Comparison of ENCODE assay signal across 9 mouse cellular contexts in genomic region chr1:130740781-130741720, GRCm38 (mm10). TPM values are rescaled to one million over a fixed set of nuclear protein-coding genes. Genes with fewer than 3 reads are reported as not detected.
DNase-seq lines count a peak whose midpoint lies in the region; ATAC-seq and TF ChIP-seq lines count a peak whose summit lies in the region.
"Had no signal": no experiment of that assay in that cellular context is flagged by ENCODE, and none has a peak within 500 bp of the region (broad histone marks: within the 10 kb centered on the region; RNA-seq: fewer than 3 reads in every experiment).

No protein-coding gene starts in this region.

- no peaks in the 10 kb centered on the region for H3K9me3 ChIP-seq in midbrain, postnatal 0 days (ENCODE audit: low read length)
- no peaks in the 10 kb centered on the region for H3K9me3 ChIP-seq in midbrain, embryonic 13.5 days
- H3K9me3 ChIP-seq in embryonic facial prominence, embryonic 10.5 days = no peaks in the 10 kb centered on the region
- no peaks in the 10 kb centered on the region for H3K9me3 ChIP-seq in hindbrain, embryonic 12.5 days (replicated peaks)
- no peaks in the 10 kb centered on the region for H3K9me3 ChIP-seq in liver, embryonic 13.5 days (replicated peaks)
- H3K9me3 ChIP-seq: neural tube, embryonic 12.5 days had no signal

- H3K27me3 ChIP-seq in midbrain, postnatal 0 days (ENCODE audit: insufficient read depth, low read length) = no peaks in the 10 kb centered on the region
- no peaks in the 10 kb centered on the region for H3K27me3 ChIP-seq in midbrain, embryonic 13.5 days
- no peaks in the 10 kb centered on the region for H3K27me3 ChIP-seq in embryonic facial prominence, embryonic 10.5 days (replicated peaks; ENCODE audit: low read depth, poor library complexity, severe bottlenecking)
- H3K27me3 ChIP-seq in hindbrain, embryonic 12.5 days = peaks cover 5% of the 10 kb centered on the region; the same call in 1 of the 2 replicates
- no peaks in the 10 kb centered on the region for H3K27me3 ChIP-seq in liver, embryonic 13.5 days
- H3K27me3 ChIP-seq: neural tube, embryonic 12.5 days had no signal

- no peak for TF ChIP-seq CTCF in midbrain, postnatal 0 days (IDR thresholded peaks at IDR 0.05)

- no peak overlapping the region for H3K27ac ChIP-seq in midbrain, postnatal 0 days (ENCODE audit: low read depth, low read length)
- H3K27ac ChIP-seq in midbrain, embryonic 13.5 days = no peak overlapping the region
- peak overlapping the region; percentile 48; the same call in 1 of the 2 replicates for H3K27ac ChIP-seq in embryonic facial prominence, embryonic 10.5 days (replicated peaks)
- no peak overlapping the region for H3K27ac ChIP-seq in hindbrain, embryonic 12.5 days
- peak overlapping the region; percentile 98 for H3K27ac ChIP-seq in liver, embryonic 13.5 days
- H3K27ac ChIP-seq: neural tube, embryonic 12.5 days had no signal

- no peak overlapping the region for H3K4me2 ChIP-seq in midbrain, postnatal 0 days (ENCODE audit: low read depth, low read length, poor library complexity, severe bottlenecking)
- H3K4me2 ChIP-seq in midbrain, embryonic 13.5 days (replicated peaks) = no peak overlapping the region
- no peak overlapping the region for H3K4me2 ChIP-seq in hindbrain, embryonic 12.5 days (replicated peaks)
- peak overlapping the region; percentile 80 for H3K4me2 ChIP-seq in liver, embryonic 13.5 days
- H3K4me2 ChIP-seq: neural tube, embryonic 12.5 days had no signal

- 61% methylated on average over 15 of the region's 15 CpGs for WGBS in midbrain, postnatal 0 days
- 65% methylated on average over 15 of the region's 15 CpGs for WGBS in midbrain, embryonic 13.5 days
- whole genome bisulfite sequencing in embryonic facial prominence, embryonic 10.5 days = 51% methylated on average over 15 of the region's 15 CpGs
- WGBS in hindbrain, embryonic 12.5 days = 63% methylated on average over 15 of the region's 15 CpGs
- WGBS in liver, embryonic 13.5 days (ENCODE audit: insufficient replicate concordance) = 11% methylated on average over 15 of the region's 15 CpGs

- H3K9ac ChIP-seq in midbrain, postnatal 0 days (replicated peaks; ENCODE audit: low read length, poor library complexity, severe bottlenecking) = no peak overlapping the region
- H3K9ac ChIP-seq in midbrain, embryonic 13.5 days (replicated peaks) = no peak overlapping the region
- no peak overlapping the region for H3K9ac ChIP-seq in hindbrain, embryonic 12.5 days
- peak overlapping the region; percentile 87 for H3K9ac ChIP-seq in liver, embryonic 13.5 days
- H3K9ac ChIP-seq: neural tube, embryonic 12.5 days had no signal

- peak; percentile 9 for DNase-seq in midbrain, postnatal 0 days (ENCODE audit: low spot score)
- no peak for DNase-seq in embryonic facial prominence, embryonic 10.5 days (ENCODE audit: low spot score)
- DNase-seq in liver, embryonic 13.5 days = peak; percentile 92
- DNase-seq in spleen, postnatal 10 days (ENCODE audit: low spot score in 2 of 2) = peak; percentile 75 to 76
- no peak for DNase-seq in gastrocnemius, adult 18-20 months (ENCODE audit: low spot score)
- DNase-seq in urinary bladder, adult 2 months (ENCODE audit: low spot score) = no peak

- no peak overlapping the region for H3K4me3 ChIP-seq in midbrain, postnatal 0 days (ENCODE audit: low read depth, low read length)
- H3K4me3 ChIP-seq in midbrain, embryonic 13.5 days (replicated peaks) = no peak overlapping the region
- no peak overlapping the region for H3K4me3 ChIP-seq in embryonic facial prominence, embryonic 10.5 days
- H3K4me3 ChIP-seq in hindbrain, embryonic 12.5 days = no peak overlapping the region
- peak overlapping the region; percentile 61 for H3K4me3 ChIP-seq in liver, embryonic 13.5 days (replicated peaks)
- H3K4me3 ChIP-seq: neural tube, embryonic 12.5 days had no signal

- ATAC-seq in midbrain, postnatal 0 days (ENCODE audit: low FRiP score) = 0 out of 2 replicates have a peak, but pooled peaks have one; percentile 52
- ATAC-seq in midbrain, embryonic 13.5 days = no peak
- peak; percentile 59 for ATAC-seq in hindbrain, embryonic 12.5 days (ENCODE audit: low FRiP score)
- ATAC-seq in liver, embryonic 13.5 days (ENCODE audit: low read depth) = peak; percentile 94

- no peaks in the 10 kb centered on the region for H3K36me3 ChIP-seq in midbrain, postnatal 0 days (ENCODE audit: insufficient read depth, low read length)
- H3K36me3 ChIP-seq in midbrain, embryonic 13.5 days = no peaks in the 10 kb centered on the region
- H3K36me3 ChIP-seq in embryonic facial prominence, embryonic 10.5 days (replicated peaks) = no peaks in the 10 kb centered on the region
- no peaks in the 10 kb centered on the region for H3K36me3 ChIP-seq in hindbrain, embryonic 12.5 days
- H3K36me3 ChIP-seq in liver, embryonic 13.5 days = peaks cover 21% of the 10 kb centered on the region
- H3K36me3 ChIP-seq: neural tube, embryonic 12.5 days had no signal

- no peaks in the 10 kb centered on the region for H3K4me1 ChIP-seq in midbrain, postnatal 0 days (ENCODE audit: insufficient read depth, low read length)
- 0 out of 2 replicates have a peak, but pooled peaks cover 3% of the 10 kb centered on the region for H3K4me1 ChIP-seq in midbrain, embryonic 13.5 days (replicated peaks)
- H3K4me1 ChIP-seq in embryonic facial prominence, embryonic 10.5 days = peaks cover 15% of the 10 kb centered on the region; the same call in 1 of the 2 replicates
- no peaks in the 10 kb centered on the region; the same call in 1 of the 2 replicates for H3K4me1 ChIP-seq in hindbrain, embryonic 12.5 days
- peaks cover 97% of the 10 kb centered on the region for H3K4me1 ChIP-seq in liver, embryonic 13.5 days (replicated peaks)
- H3K4me1 ChIP-seq: neural tube, embryonic 12.5 days had no signal

RNA-seq across cellular contexts. Expression of gene AA986860, which starts 9.3 kb away (rescaled TPM):
- 0.71 and 0.99 TPM in 2 replicates for total RNA-seq in midbrain, postnatal 0 days (2014; rRNA removed)
- 0.42 TPM in 2 replicates for polyA plus RNA-seq in midbrain, postnatal 0 days (2015; fragmentation: Nextera tagmentation; extraction: Ambion mirVana)
- 0.43 and 0.71 TPM in 2 replicates for polyA plus RNA-seq in midbrain, embryonic 13.5 days (2015; fragmentation: Nextera tagmentation; extraction: Ambion mirVana)
- polyA plus RNA-seq in embryonic facial prominence, embryonic 10.5 days (2016; fragmentation: Nextera tagmentation; extraction: Ambion mirVana) = 0.47 and 0.72 TPM in 2 replicates
- 1.2 and 1.3 TPM in 2 replicates for polyA plus RNA-seq in hindbrain, embryonic 12.5 days (2016; fragmentation: Nextera tagmentation; extraction: Ambion mirVana)
- polyA plus RNA-seq in liver, embryonic 13.5 days (2015; fragmentation: Nextera tagmentation; extraction: Ambion mirVana) = 6.2 and 8.3 TPM in 2 replicates
- total RNA-seq in gastrocnemius, adult 18-20 months (2021) = under 1 TPM; 0.09 to 0.24 TPM
- polyA plus RNA-seq in urinary bladder, adult 2 months (2012; rRNA removed) = 32.6 and 34.6 TPM in 2 replicates

RNA-seq across cellular contexts. Expression of gene Pfkfb2, which starts 12.0 kb away (rescaled TPM):
- total RNA-seq in midbrain, postnatal 0 days (2014; rRNA removed) = 26.6 and 41.0 TPM in 2 replicates
- 16.9 and 17.2 TPM in 2 replicates for polyA plus RNA-seq in midbrain, postnatal 0 days (2015; fragmentation: Nextera tagmentation; extraction: Ambion mirVana)
- polyA plus RNA-seq in midbrain, embryonic 13.5 days (2015; fragmentation: Nextera tagmentation; extraction: Ambion mirVana) = 21.3 and 21.5 TPM in 2 replicates
- polyA plus RNA-seq in embryonic facial prominence, embryonic 10.5 days (2016; fragmentation: Nextera tagmentation; extraction: Ambion mirVana) = 4.2 and 4.6 TPM in 2 replicates
- 17.0 and 17.8 TPM in 2 replicates for polyA plus RNA-seq in hindbrain, embryonic 12.5 days (2016; fragmentation: Nextera tagmentation; extraction: Ambion mirVana)
- polyA plus RNA-seq in liver, embryonic 13.5 days (2015; fragmentation: Nextera tagmentation; extraction: Ambion mirVana) = 4.5 and 5.4 TPM in 2 replicates
- 10 to 100 TPM in 1 of 2 experiments, 1 to 10 TPM in 1; 9.7 to 12.8 TPM for total RNA-seq in gastrocnemius, adult 18-20 months (2021)
- 21.9 and 22.9 TPM in 2 replicates for polyA plus RNA-seq in urinary bladder, adult 2 months (2012; rRNA removed)

RNA-seq across cellular contexts. Expression of gene Yod1, which starts 23.9 kb away (rescaled TPM):
- total RNA-seq in midbrain, postnatal 0 days (2014; rRNA removed) = 9.8 and 13.0 TPM in 2 replicates
- polyA plus RNA-seq in midbrain, postnatal 0 days (2015; fragmentation: Nextera tagmentation; extraction: Ambion mirVana) = 15.4 and 21.0 TPM in 2 replicates
- 20.5 and 23.5 TPM in 2 replicates for polyA plus RNA-seq in midbrain, embryonic 13.5 days (2015; fragmentation: Nextera tagmentation; extraction: Ambion mirVana)
- polyA plus RNA-seq in embryonic facial prominence, embryonic 10.5 days (2016; fragmentation: Nextera tagmentation; extraction: Ambion mirVana) = 9.2 and 10.6 TPM in 2 replicates
- 19.2 and 19.9 TPM in 2 replicates for polyA plus RNA-seq in hindbrain, embryonic 12.5 days (2016; fragmentation: Nextera tagmentation; extraction: Ambion mirVana)
- 40.8 and 47.6 TPM in 2 replicates for polyA plus RNA-seq in liver, embryonic 13.5 days (2015; fragmentation: Nextera tagmentation; extraction: Ambion mirVana)
- total RNA-seq in gastrocnemius, adult 18-20 months (2021) = 1 to 10 TPM; 2.9 to 3.5 TPM
- 3.9 and 5.0 TPM in 2 replicates for polyA plus RNA-seq in urinary bladder, adult 2 months (2012; rRNA removed)

RNA-seq across cellular contexts. Expression of gene Gm29427, which starts 25.5 kb away (rescaled TPM):
- total RNA-seq in midbrain, postnatal 0 days (2014; rRNA removed) = not detected in 2 replicates
- not detected in 2 replicates for polyA plus RNA-seq in midbrain, postnatal 0 days (2015; fragmentation: Nextera tagmentation; extraction: Ambion mirVana)
- polyA plus RNA-seq in midbrain, embryonic 13.5 days (2015; fragmentation: Nextera tagmentation; extraction: Ambion mirVana) = 0.09 TPM in 1 of 2 replicates, not detected in the other
- polyA plus RNA-seq in embryonic facial prominence, embryonic 10.5 days (2016; fragmentation: Nextera tagmentation; extraction: Ambion mirVana) = not detected in 2 replicates
- polyA plus RNA-seq in hindbrain, embryonic 12.5 days (2016; fragmentation: Nextera tagmentation; extraction: Ambion mirVana) = 0.15 TPM in 1 of 2 replicates, not detected in the other
- polyA plus RNA-seq in liver, embryonic 13.5 days (2015; fragmentation: Nextera tagmentation; extraction: Ambion mirVana) = not detected in 2 replicates
- total RNA-seq in gastrocnemius, adult 18-20 months (2021) = not detected
- polyA plus RNA-seq in urinary bladder, adult 2 months (2012; rRNA removed) = 0.15 and 0.25 TPM in 2 replicates
- polyA plus RNA-seq: neural tube, embryonic 12.5 days had no signal

RNA-seq across cellular contexts. Expression of gene Fcamr, which starts 59.7 kb away (rescaled TPM):
- not detected in 2 replicates for total RNA-seq in midbrain, postnatal 0 days (2014; rRNA removed)
- polyA plus RNA-seq in midbrain, postnatal 0 days (2015; fragmentation: Nextera tagmentation; extraction: Ambion mirVana) = not detected in 2 replicates
- not detected in 2 replicates for polyA plus RNA-seq in midbrain, embryonic 13.5 days (2015; fragmentation: Nextera tagmentation; extraction: Ambion mirVana)
- polyA plus RNA-seq in embryonic facial prominence, embryonic 10.5 days (2016; fragmentation: Nextera tagmentation; extraction: Ambion mirVana) = not detected in 2 replicates
- not detected in 2 replicates for polyA plus RNA-seq in hindbrain, embryonic 12.5 days (2016; fragmentation: Nextera tagmentation; extraction: Ambion mirVana)
- not detected in 2 replicates for polyA plus RNA-seq in liver, embryonic 13.5 days (2015; fragmentation: Nextera tagmentation; extraction: Ambion mirVana)
- not detected for total RNA-seq in gastrocnemius, adult 18-20 months (2021)
- 6.0 and 8.3 TPM in 2 replicates for polyA plus RNA-seq in urinary bladder, adult 2 months (2012; rRNA removed)
- polyA plus RNA-seq: neural tube, embryonic 12.5 days had no signal

Comparison
In these comparisons a context has a peak if more than half of its experiments do, and no peak if none do; other contexts are left out.
1. DNase-seq: peak in midbrain, postnatal 0 days (single experiment), liver, embryonic 13.5 days (single experiment) and spleen, postnatal 10 days (2 of 2); none in embryonic facial prominence, embryonic 10.5 days (single experiment), gastrocnemius, adult 18-20 months (single experiment) and urinary bladder, adult 2 months (single experiment).
2. H3K27ac ChIP-seq: peak in embryonic facial prominence, embryonic 10.5 days (single experiment) and liver, embryonic 13.5 days (single experiment); none in midbrain, postnatal 0 days (single experiment), midbrain, embryonic 13.5 days (single experiment) and hindbrain, embryonic 12.5 days (single experiment).